ENCODE assay signal across 16 mouse cellular contexts in the genomic region with DNA sequence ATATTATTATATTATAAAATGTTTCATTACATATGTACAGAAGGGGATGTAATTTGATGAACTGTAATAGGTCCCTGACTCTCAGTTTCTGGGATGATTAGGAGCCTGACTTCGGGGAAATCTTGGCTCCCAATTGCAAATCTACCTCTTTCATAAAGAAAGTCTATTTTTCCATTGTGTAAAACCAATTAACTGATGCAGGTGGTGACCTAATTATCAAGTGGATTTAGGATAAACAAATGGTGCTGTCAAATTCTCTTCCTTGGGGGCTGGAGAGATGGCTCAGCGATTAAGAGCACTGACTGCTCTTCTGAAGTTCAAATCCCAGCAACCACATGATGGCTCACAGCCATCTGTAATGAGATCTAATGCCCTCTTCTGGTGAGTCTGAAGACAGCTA. TPM values are rescaled to one million over a fixed set of nuclear protein-coding genes. Genes with fewer than 3 reads are reported as not detected.
"Had no signal": no experiment of that assay in that cellular context is flagged by ENCODE, and none has a peak within 500 bp of the region (broad histone marks: within the 10 kb centered on the region; RNA-seq: fewer than 3 reads in every experiment).

No protein-coding gene starts in this region.

- DNase-seq: kidney, adult 18-20 months; kidney, adult 9 months; kidney, postnatal 36 days; layer of hippocampus, postnatal 36 days; liver, embryonic 13.5 days; lung, embryonic 14.5 days; right cerebral cortex, adult 18-20 months; right cerebral cortex, postnatal 14 days; right cerebral cortex, postnatal 4 days; thymus, postnatal 25 days had no signal

RNA-seq across cellular contexts. Expression of gene Fbxw27, which starts 5.3 kb away (rescaled TPM):
- total RNA-seq: layer of hippocampus, adult 8-10 months; layer of hippocampus, postnatal 10 days; layer of hippocampus, postnatal 36 days; left cerebral cortex, adult 2 months; left cerebral cortex, postnatal 10 days; left cerebral cortex, postnatal 36 days; liver, adult 2 months had no signal

RNA-seq across cellular contexts. Expression of gene Spink8, which starts 16.3 kb away (rescaled TPM):
- total RNA-seq: liver, adult 2 months had no signal

RNA-seq across cellular contexts. Expression of gene Fbxw26, which starts 49.9 kb away (rescaled TPM):
- total RNA-seq: layer of hippocampus, adult 8-10 months; layer of hippocampus, postnatal 10 days; layer of hippocampus, postnatal 36 days; left cerebral cortex, adult 2 months; left cerebral cortex, postnatal 10 days; left cerebral cortex, postnatal 36 days; liver, adult 2 months had no signal

RNA-seq across cellular contexts. Expression of gene Camp, which starts 53.6 kb away (rescaled TPM):
- total RNA-seq: layer of hippocampus, adult 8-10 months; layer of hippocampus, postnatal 36 days; left cerebral cortex, adult 2 months; left cerebral cortex, postnatal 10 days; left cerebral cortex, postnatal 36 days; liver, adult 2 months had no signal
